Mouse (Mus musculus) 3134 (cell line): Measurements from ENCODE around the gene Strada.

Experiments
- DNase-seq: peaks from one replicate; pipeline ENCODE4 v3.0.0-alpha.2; 2011; ENCODE audit warnings: low spot score; ENCODE audit not compliant: insufficient read length; ENCODE audit errors: extremely low read depth

Strada gene

GRCm38 (mm10) chr11:106191716-106192115 lies 10.3 kb downstream of the Strada start:
- no peak for DNase-seq

- no peak for DNase-seq
These were observed 14.6 kb downstream of the Strada start for GRCm38 (mm10) chr11:106187326-106187725.

- DNase-seq = no peak
These were observed 21.5 kb downstream of the Strada start for GRCm38 (mm10) chr11:106180449-106180801.

GRCm38 (mm10) chr11:106179711-106180448 lies 22.1 kb downstream of the Strada start:
- no peak for DNase-seq

GRCm38 (mm10) chr11:106178036-106178782 lies 23.8 kb downstream of the Strada start:
- no peak for DNase-seq

GRCm38 (mm10) chr11:106176372-106176771 lies 25.6 kb downstream of the Strada start:
- no peak for DNase-seq

GRCm38 (mm10) chr11:106175081-106175480 lies 26.9 kb downstream of the Strada start:
- DNase-seq = no peak

- no peak for DNase-seq
These were observed 27.6 kb downstream of the Strada start for GRCm38 (mm10) chr11:106174372-106174771.

- no peak for DNase-seq
These were observed 28.7 kb downstream of the Strada start for GRCm38 (mm10) chr11:106173228-106173627.

GRCm38 (mm10) chr11:106170807-106171206 lies 31.2 kb downstream of the Strada start:
- DNase-seq = no peak

GRCm38 (mm10) chr11:106167435-106167834 lies 34.5 kb downstream of the Strada start:
- no peak for DNase-seq

- no peak for DNase-seq
These were observed 37.3 kb downstream of the Strada start for GRCm38 (mm10) chr11:106164601-106165180.

- DNase-seq = no peak
These were observed 38.4 kb downstream of the Strada start for GRCm38 (mm10) chr11:106163546-106163945.

- no peak for DNase-seq
These were observed 39.7 kb downstream of the Strada start for GRCm38 (mm10) chr11:106162237-106162636.

GRCm38 (mm10) chr11:106160841-106161721 lies 40.9 kb downstream of the Strada start, which contains the start of the genes Gm10840 and Limd2:
Gene Gm10840 (plus strand): TSS chr11:106160850.
Gene Limd2 (minus strand): TSS chr11:106160860.
- DNase-seq = peak; percentile 18

GRCm38 (mm10) chr11:106159921-106160840 lies 41.8 kb downstream of the Strada start:
- DNase-seq = peak; percentile 66

- peak; percentile 58 for DNase-seq
These were observed 42.6 kb downstream of the Strada start for GRCm38 (mm10) chr11:106159216-106159920.

GRCm38 (mm10) chr11:106158930-106159215 lies 43.1 kb downstream of the Strada start:
- DNase-seq = no peak
